Comparison of ENCODE assay signal across 9 mouse cellular contexts in genomic region chr17:29680174-29680573, GRCm38 (mm10). TPM values are rescaled to one million over a fixed set of nuclear protein-coding genes. Genes with fewer than 3 reads are reported as not detected.
DNase-seq lines count a peak whose midpoint lies in the region; ATAC-seq and TF ChIP-seq lines count a peak whose summit lies in the region.
"Had no signal": no experiment of that assay in that cellular context is flagged by ENCODE, and none has a peak within 500 bp of the region (broad histone marks: within the 10 kb centered on the region; RNA-seq: fewer than 3 reads in every experiment).

No protein-coding gene starts in this region.

- H3K4me3 ChIP-seq in heart, embryonic 10.5 days: no peak overlapping the region
- no peak overlapping the region for H3K4me3 ChIP-seq in ES-Bruce4 (ENCODE audit: low read depth, low read length)
- no peak overlapping the region for H3K4me3 ChIP-seq in forebrain, embryonic 15.5 days

- peaks cover 7% of the 10 kb centered on the region; the same call in 1 of the 2 replicates for H3K4me1 ChIP-seq in heart, embryonic 10.5 days
- H3K4me1 ChIP-seq in ES-Bruce4 (ENCODE audit: control insufficient read depth, insufficient read depth, low read length): peaks cover 3% of the 10 kb centered on the region
- H3K4me1 ChIP-seq in forebrain, embryonic 15.5 days: peaks cover 21% of the 10 kb centered on the region

- 74% methylated on average over 2 of the region's 2 CpGs for WGBS in heart, embryonic 10.5 days
- WGBS in forebrain, embryonic 15.5 days: 53% methylated on average over 2 of the region's 2 CpGs

- no peak overlapping the region for H3K9ac ChIP-seq in ES-Bruce4 (ENCODE audit: low read depth, poor library complexity, severe bottlenecking)
- H3K9ac ChIP-seq in forebrain, embryonic 15.5 days (replicated peaks): no peak overlapping the region

- H3K9me3 ChIP-seq in heart, embryonic 10.5 days: no peaks in the 10 kb centered on the region
- H3K9me3 ChIP-seq in ES-Bruce4 (replicated peaks; ENCODE audit: control insufficient read depth, insufficient read depth, low read length, poor library complexity, severe bottlenecking): no peaks in the 10 kb centered on the region
- H3K9me3 ChIP-seq in forebrain, embryonic 15.5 days: no peaks in the 10 kb centered on the region

- ATAC-seq in forebrain, embryonic 15.5 days (replicated peaks): peak; percentile 89

- peak; percentile 58 for DNase-seq in heart, postnatal 4 days
- DNase-seq in heart, embryonic 10.5 days (ENCODE audit: low spot score): no peak
- peak; percentile 57 to 80 for DNase-seq in lung, postnatal 4 days
- DNase-seq in thymus, postnatal 14 days: no peak
- DNase-seq in testis, postnatal 10 days (ENCODE audit: low spot score): no peak
- no peak for DNase-seq in left cerebral cortex, adult 8-10 months (ENCODE audit: low spot score in 2 of 2)
- DNase-seq: adrenal gland, postnatal 10 days had no signal

- H3K27ac ChIP-seq in heart, embryonic 10.5 days: no peak overlapping the region
- H3K27ac ChIP-seq in ES-Bruce4 (ENCODE audit: insufficient read depth, low read length): no peak overlapping the region
- H3K27ac ChIP-seq in forebrain, embryonic 15.5 days (replicated peaks): peak overlapping the region; percentile 87

- TF ChIP-seq EP300 in ES-Bruce4 (IDR thresholded peaks at IDR 0.05; ENCODE audit: insufficient read depth, low read depth, low read length): 0 out of 2 replicates have a peak, but pooled peaks have one; percentile 18

- no peak for TF ChIP-seq POLR2A in ES-Bruce4 (IDR thresholded peaks at IDR 0.05; ENCODE audit: insufficient read depth, low read length)

- H3K4me2 ChIP-seq in forebrain, embryonic 15.5 days (replicated peaks): no peak overlapping the region

- peaks cover 96% of the 10 kb centered on the region for H3K36me3 ChIP-seq in heart, embryonic 10.5 days
- peaks cover 50% of the 10 kb centered on the region for H3K36me3 ChIP-seq in ES-Bruce4 (ENCODE audit: control insufficient read depth, insufficient read depth, low read length, poor library complexity, severe bottlenecking)
- H3K36me3 ChIP-seq in forebrain, embryonic 15.5 days: peaks cover 66% of the 10 kb centered on the region

- no peaks in the 10 kb centered on the region for H3K27me3 ChIP-seq in heart, embryonic 10.5 days (ENCODE audit: insufficient read depth, poor library complexity, severe bottlenecking)
- H3K27me3 ChIP-seq in ES-Bruce4 (ENCODE audit: control insufficient read depth, insufficient read depth, low read length, poor library complexity, severe bottlenecking): no peaks in the 10 kb centered on the region
- H3K27me3 ChIP-seq in forebrain, embryonic 15.5 days: no peaks in the 10 kb centered on the region

- TF ChIP-seq CTCF in ES-Bruce4 (IDR thresholded peaks at IDR 0.05; ENCODE audit: low read depth, low read length): no peak

RNA-seq across cellular contexts. Expression of gene Cmtr1, which starts 19.8 kb away (rescaled TPM):
- total RNA-seq in heart, postnatal 4 days (2021): 10 to 100 TPM; 56.9 to 70.7 TPM
- polyA plus RNA-seq in heart, embryonic 10.5 days (2016; fragmentation: Nextera tagmentation; extraction: Ambion mirVana): 119 and 122 TPM in 2 replicates
- 69.9 and 79.2 TPM in 2 replicates for polyA plus RNA-seq in ES-Bruce4 (2011; ENCODE audit: insufficient read depth, insufficient read length, low read depth, missing spikeins)
- polyA plus RNA-seq in forebrain, embryonic 15.5 days (2015; fragmentation: Nextera tagmentation; extraction: Ambion mirVana): 144 and 155 TPM in 2 replicates
- 100 to 1,000 TPM; 112 to 142 (median 127) TPM for total RNA-seq in left cerebral cortex, adult 8-10 months (2022)

RNA-seq across cellular contexts. Expression of gene Ccdc167, which starts 36.7 kb away (rescaled TPM):
- 10 to 100 TPM; 15.3 to 18.4 TPM for total RNA-seq in heart, postnatal 4 days (2021)
- polyA plus RNA-seq in heart, embryonic 10.5 days (2016; fragmentation: Nextera tagmentation; extraction: Ambion mirVana): 18.2 and 19.0 TPM in 2 replicates
- 14.5 and 15.7 TPM in 2 replicates for polyA plus RNA-seq in ES-Bruce4 (2011; ENCODE audit: insufficient read depth, insufficient read length, low read depth, missing spikeins)
- polyA plus RNA-seq in forebrain, embryonic 15.5 days (2015; fragmentation: Nextera tagmentation; extraction: Ambion mirVana): 12.4 and 12.9 TPM in 2 replicates
- total RNA-seq in left cerebral cortex, adult 8-10 months (2022): 10 to 100 TPM; 14.7 to 20.3 (median 17.4) TPM

Comparison
In these comparisons a context has a peak if more than half of its experiments do, and no peak if none do; other contexts are left out.
1. DNase-seq: peak in heart, postnatal 4 days (single experiment) and lung, postnatal 4 days (2 of 2); none in heart, embryonic 10.5 days (single experiment), thymus, postnatal 14 days (single experiment), testis, postnatal 10 days (single experiment) and left cerebral cortex, adult 8-10 months (0 of 2).